Mouse (Mus musculus) liver, postnatal 0 days (tissue): ENCODE results near the gene Arhgef2.

Experiments used
- CTCF ChIP-seq: sonication (generic); IDR thresholded peaks from 2 replicates; pipeline ENCODE4 v1.5.1; 2016; ENCODE audit warnings: antibody characterized with exemption, low read depth
- EP300 ChIP-seq: IDR thresholded peaks from 2 replicates; pipeline ENCODE4 v1.6.1; 2016; ENCODE audit warnings: antibody characterized with exemption, low read depth, mild to moderate bottlenecking

GRCm38 (mm10) chr3:88643078-88643477, 37.3 kb downstream of the Arhgef2 start:
- no peak for TF ChIP-seq EP300
- TF ChIP-seq CTCF: no peak
